Mouse (Mus musculus) thymus, adult 18-20 months (tissue): Measurements from ENCODE around the gene Dnajc5g.

Experiments used
- DNase-seq, 2 experiments: peaks; one replicate each; pipeline ENCODE4 v3.0.0; 2022; ENCODE audit warnings: mixed read lengths in 2 of 2

Dnajc5g gene

DNA sequence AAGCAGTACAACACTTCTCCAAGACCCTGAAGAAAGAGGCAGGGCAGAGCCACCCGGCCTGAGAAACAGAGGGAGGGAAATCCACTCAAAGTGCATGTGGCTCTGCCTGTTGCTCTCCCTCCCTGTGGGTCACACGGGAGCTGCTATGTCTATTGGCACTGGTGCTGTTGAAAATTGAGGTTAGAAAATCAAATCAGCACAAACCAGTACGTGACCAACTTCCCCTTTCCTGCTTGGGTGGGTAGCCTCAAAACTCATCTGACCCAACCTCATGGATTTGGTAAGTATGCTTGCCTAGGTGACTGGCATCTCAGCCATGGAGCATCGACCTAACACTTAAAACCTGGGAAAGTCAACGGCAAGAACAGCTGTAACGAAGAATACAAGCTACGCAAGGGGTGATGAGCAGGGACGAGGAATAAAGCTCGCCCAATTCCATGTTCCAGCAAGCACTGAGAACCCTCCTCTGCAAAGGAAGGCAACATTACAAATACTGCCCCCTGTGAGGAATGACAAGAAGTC lies at the start of gene Dnajc5g:
Dnajc5g (plus strand) TSS at position 472 of the 522 bp plus-strand sequence.
- no peak for DNase-seq

DNA sequence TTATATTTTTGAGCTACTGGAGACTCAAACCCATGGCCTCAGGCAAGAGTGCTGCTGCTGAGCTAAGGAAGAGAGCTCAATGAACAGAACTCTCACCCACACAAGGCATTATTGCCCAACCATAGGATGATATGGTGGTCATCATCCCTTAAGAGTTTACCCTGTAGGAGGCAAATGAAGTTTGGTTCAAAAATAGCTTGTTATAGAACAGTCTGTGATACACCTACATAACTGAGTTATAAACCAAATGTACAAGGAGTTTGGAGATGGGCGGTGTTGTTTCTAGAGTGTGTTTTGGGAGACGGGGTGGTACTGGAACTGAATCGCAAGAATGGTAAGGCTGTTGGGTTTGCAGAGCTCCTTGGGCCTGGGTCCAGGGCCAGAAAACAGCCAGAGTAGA lies 36.3 kb upstream of the Dnajc5g start:
- no peak for DNase-seq

DNA sequence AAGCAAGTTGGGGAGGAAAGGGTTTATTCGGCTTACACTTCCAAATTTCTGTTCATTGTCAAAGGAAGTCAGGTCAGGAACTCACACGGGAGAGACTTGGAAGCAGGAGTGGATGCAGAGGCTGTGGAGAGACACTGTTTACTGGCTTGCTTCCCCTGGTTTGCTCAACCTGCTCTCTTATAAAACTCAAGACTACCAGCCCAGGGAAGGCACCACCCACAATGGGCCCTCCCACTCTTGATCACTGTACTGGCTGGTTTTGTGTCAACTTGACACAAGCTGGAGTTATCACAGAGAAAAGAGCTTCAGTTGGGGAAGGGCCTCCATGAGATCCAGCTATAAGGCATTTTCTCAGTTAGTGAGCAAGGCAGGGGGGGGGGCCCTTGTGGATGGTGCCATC lies 35.0 kb upstream of the Dnajc5g start:
- no peak for DNase-seq

- no peak for DNase-seq
Observed at GRCm38 (mm10) chr5:31071821-31072220, 34.3 kb upstream of the Dnajc5g start.

DNA sequence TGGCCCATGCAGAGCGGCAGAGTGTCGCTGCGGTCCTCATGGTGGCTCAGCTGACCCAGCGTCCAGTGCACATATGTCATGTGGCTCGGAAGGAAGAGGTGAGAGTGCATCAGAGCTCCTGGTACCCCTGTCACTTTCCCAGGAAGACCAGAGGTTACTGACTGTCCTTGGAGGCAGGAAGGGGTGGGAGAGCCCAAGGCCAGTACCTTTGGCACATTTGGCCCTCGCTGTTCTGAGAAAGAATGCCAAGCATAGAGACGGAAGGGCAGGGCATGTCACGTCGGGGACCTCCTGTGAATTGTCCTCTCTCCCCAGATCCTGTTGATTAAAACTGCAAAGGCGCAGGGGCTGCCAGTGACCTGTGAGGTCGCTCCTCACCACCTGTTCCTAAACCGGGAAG lies 32.9 kb upstream of the Dnajc5g start:
- DNase-seq = no peak

DNA sequence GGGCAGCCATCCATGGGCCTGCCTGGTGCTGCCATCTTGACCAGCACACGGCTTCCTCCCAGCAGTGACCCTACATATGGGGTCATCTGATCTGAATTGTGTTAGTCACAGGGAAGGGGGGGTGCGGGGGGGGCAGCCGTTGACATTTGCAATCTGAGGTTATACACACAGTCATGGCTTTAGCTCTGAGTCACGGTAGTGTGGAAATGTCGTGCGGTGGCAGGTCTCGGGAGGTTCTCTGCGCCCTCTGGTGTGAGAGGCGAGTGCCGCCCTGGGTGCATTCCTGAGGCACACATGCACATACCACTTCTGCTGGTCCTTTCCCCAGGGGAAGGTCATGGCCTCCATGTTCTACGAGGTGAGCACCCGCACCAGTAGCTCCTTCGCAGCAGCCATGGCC lies 29.7 kb upstream of the Dnajc5g start:
- no peak for DNase-seq

GRCm38 (mm10) chr5:31080059-31080794 lies 25.9 kb upstream of the Dnajc5g start:
- no peak for DNase-seq

- no peak for DNase-seq
Observed at GRCm38 (mm10) chr5:31080795-31081164, 25.3 kb upstream of the Dnajc5g start.

GRCm38 (mm10) chr5:31081386-31081785 lies 24.7 kb upstream of the Dnajc5g start:
- peak in 1 of 2 experiments; percentile 28 for DNase-seq

GRCm38 (mm10) chr5:31082355-31082754 lies 23.7 kb upstream of the Dnajc5g start:
- DNase-seq = no peak

GRCm38 (mm10) chr5:31082935-31083625 lies 23.0 kb upstream of the Dnajc5g start:
- no peak for DNase-seq

- no peak for DNase-seq
Observed at GRCm38 (mm10) chr5:31083949-31084348, 22.1 kb upstream of the Dnajc5g start.

- no peak for DNase-seq
Observed at GRCm38 (mm10) chr5:31086606-31087005, 19.5 kb upstream of the Dnajc5g start.

DNA sequence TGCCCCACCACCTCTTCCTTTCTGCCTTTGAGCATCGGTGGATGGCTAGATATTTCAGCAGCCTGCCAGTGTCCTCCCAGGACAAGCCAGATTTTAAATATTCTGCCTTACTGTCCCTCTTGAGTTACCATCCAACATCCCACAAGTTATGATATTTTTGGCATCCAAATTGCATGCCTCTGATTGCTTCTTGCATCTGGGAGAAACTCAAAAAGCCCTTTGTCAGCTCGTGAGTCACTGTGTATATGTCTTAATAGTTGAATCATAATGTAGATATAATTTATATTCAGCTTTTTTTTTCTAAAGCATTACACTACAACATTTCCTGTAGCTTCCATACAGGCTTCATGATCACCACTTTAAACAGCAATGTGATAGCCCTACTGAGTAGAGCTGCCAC lies 19.0 kb upstream of the Dnajc5g start:
- DNase-seq = no peak

- DNase-seq = no peak
Observed at GRCm38 (mm10) chr5:31092231-31092975, 13.7 kb upstream of the Dnajc5g start.

DNA sequence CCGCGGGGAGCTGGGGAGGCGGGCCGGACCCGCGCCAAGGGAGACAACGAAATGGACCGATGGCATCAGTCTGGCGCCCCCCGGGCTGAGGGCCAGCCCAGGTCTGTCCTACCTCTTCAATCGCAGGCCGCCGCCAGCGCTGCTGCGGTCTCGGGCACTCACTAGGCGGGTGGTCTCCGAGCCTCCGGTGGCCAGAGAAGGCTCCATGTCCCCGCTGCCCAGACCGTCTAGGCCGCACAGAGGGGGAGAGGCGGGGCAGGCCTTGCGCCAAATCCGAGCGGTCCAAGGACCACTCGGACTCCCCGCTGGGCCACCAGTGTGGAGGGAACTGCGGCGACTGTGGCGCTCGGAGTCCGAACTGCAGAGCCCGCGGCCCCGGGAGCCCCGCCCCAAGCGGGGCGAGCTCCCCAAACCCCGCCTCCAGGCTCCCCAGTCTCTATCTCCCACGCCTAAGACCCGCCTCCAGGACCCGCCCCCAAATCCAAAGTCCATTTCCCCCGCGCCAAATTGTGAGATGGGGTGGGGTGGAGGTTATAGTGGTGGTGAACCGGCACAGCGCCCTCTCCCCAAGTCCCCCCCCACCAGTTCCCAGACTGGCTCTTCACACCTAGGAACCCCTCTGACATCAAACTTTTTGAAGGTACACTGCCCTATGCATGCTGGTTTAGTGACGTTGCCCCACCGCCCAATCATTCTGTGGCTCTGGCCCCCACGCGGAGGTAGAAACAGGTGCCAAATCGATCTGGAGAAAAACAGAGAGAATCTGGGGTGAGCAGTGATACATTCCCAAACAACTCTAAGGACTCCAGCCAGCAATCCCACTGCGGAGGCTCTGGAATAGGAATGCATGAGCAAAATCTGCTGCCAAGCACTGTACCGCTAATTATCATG lies 12.7 kb upstream of the Dnajc5g start:
- peak; percentile 23 to 29 for DNase-seq

DNA sequence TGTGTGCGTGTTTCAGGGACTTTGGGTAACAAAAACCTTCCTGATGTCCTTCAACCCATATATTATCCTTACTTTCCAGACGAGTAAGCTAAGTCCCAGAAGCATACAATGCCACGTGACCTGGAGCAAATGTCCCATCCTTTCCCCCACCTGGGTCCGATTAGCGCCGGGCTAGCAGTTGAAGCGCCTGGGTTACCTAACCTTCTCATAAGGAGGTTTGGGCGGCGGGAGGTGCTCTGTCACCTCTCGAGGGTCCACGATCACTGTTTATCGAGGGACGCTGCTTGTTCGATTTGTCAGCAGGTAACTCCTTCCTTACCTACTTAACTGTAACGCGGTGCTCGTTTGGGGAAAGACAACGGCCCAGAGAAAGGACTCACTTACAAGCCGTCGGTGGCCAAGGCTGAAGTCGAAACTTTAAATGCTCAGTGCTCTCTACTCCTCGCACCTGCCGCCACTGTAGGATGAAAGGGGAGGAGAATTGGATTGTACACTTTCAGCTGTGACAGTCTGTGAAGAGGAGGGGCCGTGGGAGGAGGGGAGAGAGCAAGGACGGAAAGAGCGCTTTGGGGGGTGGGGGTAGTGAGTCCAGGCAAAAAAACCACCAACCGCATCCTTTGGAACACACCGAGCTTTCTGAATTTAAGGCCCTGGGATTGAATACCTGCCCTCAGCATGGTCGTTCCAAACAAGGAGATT lies 11.8 kb upstream of the Dnajc5g start:
- peak in 1 of 2 experiments; percentile 37 for DNase-seq

GRCm38 (mm10) chr5:31094799-31095691 lies 11.0 kb upstream of the Dnajc5g start:
- peak; percentile 21 to 44 for DNase-seq

- no peak for DNase-seq
Observed at GRCm38 (mm10) chr5:31095711-31096480, 10.2 kb upstream of the Dnajc5g start.

DNA sequence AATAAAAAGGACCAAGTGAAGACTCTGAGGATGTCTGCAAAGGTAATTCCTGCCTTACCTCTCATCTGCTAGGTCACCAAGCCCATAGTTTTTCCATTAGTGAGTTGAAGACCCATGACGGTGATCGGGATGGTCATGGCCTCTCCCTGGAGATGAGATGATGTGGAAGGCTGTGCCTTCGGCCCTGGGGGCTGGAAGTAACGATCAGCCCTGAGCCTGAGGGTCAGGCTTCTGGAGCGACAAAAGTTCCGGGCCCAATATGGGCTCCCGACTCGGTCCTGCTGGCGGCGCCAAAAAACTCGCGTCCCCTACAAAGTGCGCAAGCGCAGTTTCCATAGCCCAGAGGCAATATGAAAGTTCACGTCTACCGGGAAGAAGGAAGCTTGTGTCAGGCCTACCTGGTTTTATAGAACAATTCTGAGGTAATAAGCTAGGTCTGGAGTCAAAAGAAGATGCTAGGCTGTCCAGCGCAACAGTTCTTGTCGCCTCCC lies 2.0 kb downstream of the Dnajc5g start, which contains the start of gene Slc30a3:
Slc30a3 (minus strand) TSS at position 238 of the 491 bp plus-strand sequence.
- DNase-seq = no peak
